Mouse (Mus musculus) heart, embryonic 14.5 days (tissue): ENCODE results near the gene Ctdsp2. TPM values are rescaled to one million over a fixed set of nuclear protein-coding genes. Genes with fewer than 3 reads are reported as not detected.
A peak's percentile ranks its signal among the peaks of the same experiment; 100 is the strongest.

Experiments used
- ATAC-seq: fragments of 200-750 bp; cut with Nextera tagmentation; 2 replicates; pipeline ENCODE4 v1.8.0; 2017; ENCODE audit warnings: low read depth, moderate TSS enrichment; ENCODE audit not compliant: insufficient number of reproducible peaks, insufficient read depth, low FRiP score
- H3K27ac ChIP-seq, 2 experiments: fragments of 200-500 bp in 1 of 2; fragments of 300-500 bp in 1 of 2; sonication (generic) in 1 of 2; replicated peaks in 1 of 2; 2 replicates each; pipeline ENCODE4 v1.5.1; 2012 to 2014; ENCODE audit warnings: low read depth in 2 of 2, low read length in 2 of 2, control low read depth in 1 of 2, mild to moderate bottlenecking in 1 of 2, mixed read lengths in 1 of 2; ENCODE audit not compliant: control insufficient read depth in 1 of 2, insufficient read depth in 1 of 2
- H3K27me3 ChIP-seq: fragments of 300-500 bp; sonication (generic); 2 replicates; pipeline ENCODE4 v1.6.1; 2014; ENCODE audit warnings: mild to moderate bottlenecking, low read length, control low read depth; ENCODE audit not compliant: control insufficient read depth, insufficient read depth
- H3K36me3 ChIP-seq: fragments of 300-500 bp; sonication (generic); 2 replicates; pipeline ENCODE4 v1.6.1; 2014; ENCODE audit warnings: mild to moderate bottlenecking, control low read depth, low read length, mixed read lengths; ENCODE audit not compliant: control insufficient read depth, insufficient read depth
- H3K4me1 ChIP-seq, 2 experiments: fragments of 200-500 bp in 1 of 2; fragments of 300-500 bp in 1 of 2; sonication (generic) in 1 of 2; 2 replicates each; pipeline ENCODE4 v1.6.1; 2012 to 2014; ENCODE audit warnings: low read length in 2 of 2, control low read depth in 1 of 2, mixed read lengths in 1 of 2; ENCODE audit not compliant: control insufficient read depth in 2 of 2, insufficient read depth in 2 of 2
- H3K4me2 ChIP-seq: fragments of 300-500 bp; sonication (generic); 2 replicates; pipeline ENCODE4 v1.6.1; 2014; ENCODE audit warnings: mild to moderate bottlenecking, low read length
- H3K4me3 ChIP-seq, 2 experiments: fragments of 200-500 bp in 1 of 2; fragments of 300-500 bp in 1 of 2; sonication (generic) in 1 of 2; 2 replicates each; pipeline ENCODE4 v1.5.1; 2012 to 2014; ENCODE audit warnings: low read length in 2 of 2, mild to moderate bottlenecking in 2 of 2, control low read depth in 1 of 2, low read depth in 1 of 2, moderate library complexity in 1 of 2; ENCODE audit not compliant: control insufficient read depth in 1 of 2, insufficient read depth in 1 of 2
- H3K9ac ChIP-seq: fragments of 300-500 bp; sonication (generic); 2 replicates; pipeline ENCODE4 v1.6.1; 2014; ENCODE audit warnings: mild to moderate bottlenecking, low read length
- H3K9me3 ChIP-seq: fragments of 300-500 bp; sonication (generic); 2 replicates; pipeline ENCODE4 v1.6.1; 2016; ENCODE audit warnings: low read length, control low read depth; ENCODE audit not compliant: control insufficient read depth
- WGBS: fragments of 180-500 bp; shearing (Covaris S2); extraction: QIAGEN DNeasy Blood & Tissue Kit; methylation state at CpG from one replicate; pipeline ENCODE4 v1.1.7; 2014; 5-methylcytosine and 5-hydroxymethylcytosine counted together
- polyA plus RNA-seq: library from polyadenylated mRNA; unstranded; fragments of >200 nt; fragmentation: Nextera tagmentation; extraction: Ambion mirVana; gene quantifications from 2 replicates; pipeline ENCODE4 v1.2.1, GENCODE M21; 2014

Gene Ctdsp2
- polyA plus RNA-seq, 1 experiment from 2014 or later = 64.4 TPM

- H3K4me1 ChIP-seq = peaks cover 39 to 48% of the 10 kb centered on the region in 2 experiments
- under 1% methylated on average over 50 of the region's 57 CpGs for WGBS
- no peak for ATAC-seq
Measured at GRCm38 (mm10) chr10:126979636-126980151, 1.2 kb downstream of the Ctdsp2 start.

GRCm38 (mm10) chr10:126980221-126980932 is 1.9 kb downstream of the Ctdsp2 start:
- peaks cover 45 to 55% of the 10 kb centered on the region in 2 experiments for H3K4me1 ChIP-seq

More at GRCm38 (mm10) chr10:126979636-126980151, 1.2 kb downstream of the Ctdsp2 start:
- Histone ChIP-seq H3K4me3 (peak overlapping the region; percentile 95 to 97), H3K27ac (peak overlapping the region; percentile 98 to 100), H3K9ac (peak overlapping the region; percentile 99), H3K9me3 (no peaks in the 10 kb centered on the region), H3K27me3 (no peaks in the 10 kb centered on the region), H3K36me3 (no peaks in the 10 kb centered on the region), H3K4me2 (peak overlapping the region; percentile 82)

DNA sequence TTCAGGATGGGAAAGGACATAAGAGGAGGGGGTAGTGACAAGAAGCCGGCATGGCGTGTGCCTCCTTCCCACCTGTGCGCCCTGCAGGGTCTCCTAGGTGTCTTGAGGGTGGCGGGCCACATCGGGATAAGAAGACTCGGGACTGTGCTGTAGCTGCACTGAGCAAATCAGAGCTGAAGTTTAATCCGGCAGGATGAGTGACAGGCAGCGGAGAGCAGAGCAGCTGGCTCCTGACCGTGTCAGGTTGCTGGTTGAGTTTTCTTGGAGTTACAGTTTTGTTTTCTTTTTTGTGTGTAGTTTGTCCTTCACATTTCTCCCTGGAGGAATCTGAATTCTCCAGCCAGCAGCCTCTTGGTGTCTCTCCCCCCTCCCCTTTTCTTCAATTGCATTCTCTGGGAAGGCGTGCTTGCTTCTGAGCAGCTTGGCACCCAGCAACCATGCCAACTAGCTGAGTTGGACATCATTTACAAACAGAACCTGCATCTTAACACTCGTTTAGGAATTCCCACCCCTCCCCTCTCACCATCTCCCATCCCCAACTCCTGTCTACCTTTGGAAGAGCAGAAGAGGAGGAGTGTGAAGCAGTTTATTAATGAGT is 2.5 kb downstream of the Ctdsp2 start:
- H3K27ac ChIP-seq = peak overlapping the region; percentile 92 to 100
- 3% methylated on average over 11 of the region's 11 CpGs for WGBS
- H3K4me3 ChIP-seq = peak overlapping the region; percentile 95 to 97
- peaks cover 51 to 61% of the 10 kb centered on the region in 2 experiments for H3K4me1 ChIP-seq
- peak overlapping the region; percentile 99 for H3K9ac ChIP-seq
- no peaks in the 10 kb centered on the region for H3K9me3 ChIP-seq
- no peak for ATAC-seq
- no peaks in the 10 kb centered on the region for H3K36me3 ChIP-seq
- H3K27me3 ChIP-seq = no peaks in the 10 kb centered on the region
- peak overlapping the region; percentile 82 for H3K4me2 ChIP-seq

More at GRCm38 (mm10) chr10:126980221-126980932, 1.9 kb downstream of the Ctdsp2 start:
- peak overlapping the region; percentile 82 for H3K4me2 ChIP-seq
- WGBS = 3% methylated on average over 16 of the region's 16 CpGs
- H3K27me3 ChIP-seq = no peaks in the 10 kb centered on the region
- H3K9me3 ChIP-seq = no peaks in the 10 kb centered on the region
- H3K36me3 ChIP-seq = no peaks in the 10 kb centered on the region
- H3K4me3 ChIP-seq = peak overlapping the region; percentile 95 to 97
- peak overlapping the region; percentile 92 to 100 for H3K27ac ChIP-seq
- ATAC-seq = no peak
- H3K9ac ChIP-seq = peak overlapping the region; percentile 99

DNA sequence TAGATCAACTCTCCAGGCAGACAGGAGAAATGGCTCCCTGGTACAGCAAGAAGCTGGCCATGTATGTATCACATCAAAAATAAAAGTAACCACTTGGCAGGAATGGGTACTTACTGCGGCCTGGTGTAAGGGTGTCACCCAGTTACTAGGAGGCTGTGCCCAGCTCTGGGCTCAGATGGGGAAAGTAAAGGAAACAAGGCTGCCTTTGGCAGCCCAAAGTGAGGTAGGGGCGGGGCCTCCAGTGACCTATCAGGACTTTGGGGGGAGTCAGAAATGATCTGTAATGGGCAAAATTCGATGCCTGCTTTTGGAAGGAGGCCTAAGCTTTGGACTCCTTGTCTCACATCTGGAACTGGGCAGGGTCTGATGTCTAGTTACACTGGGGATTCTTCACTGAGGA is 3.2 kb downstream of the Ctdsp2 start:
- Histone ChIP-seq H3K36me3 (no peaks in the 10 kb centered on the region), H3K27ac (peak overlapping the region in 1 of 2 experiments; percentile 100; a peak in 2 of 4 replicates), H3K27me3 (no peaks in the 10 kb centered on the region), H3K4me1 (peaks cover 57 to 68% of the 10 kb centered on the region in 2 experiments), H3K9me3 (no peaks in the 10 kb centered on the region), H3K9ac (peak overlapping the region; percentile 99), H3K4me2 (peak overlapping the region; percentile 82), H3K4me3 (peak overlapping the region in 1 of 2 experiments; percentile 95; a peak in 3 of 4 replicates)
- WGBS = 56% methylated on average over 3 of the region's 3 CpGs
- no peak for ATAC-seq

- WGBS = 21% methylated on average over 14 of the region's 14 CpGs
- no peak for ATAC-seq
- peaks cover 68 to 76% of the 10 kb centered on the region in 2 experiments for H3K4me1 ChIP-seq
Measured at GRCm38 (mm10) chr10:126983193-126983725, 4.7 kb downstream of the Ctdsp2 start.

DNA sequence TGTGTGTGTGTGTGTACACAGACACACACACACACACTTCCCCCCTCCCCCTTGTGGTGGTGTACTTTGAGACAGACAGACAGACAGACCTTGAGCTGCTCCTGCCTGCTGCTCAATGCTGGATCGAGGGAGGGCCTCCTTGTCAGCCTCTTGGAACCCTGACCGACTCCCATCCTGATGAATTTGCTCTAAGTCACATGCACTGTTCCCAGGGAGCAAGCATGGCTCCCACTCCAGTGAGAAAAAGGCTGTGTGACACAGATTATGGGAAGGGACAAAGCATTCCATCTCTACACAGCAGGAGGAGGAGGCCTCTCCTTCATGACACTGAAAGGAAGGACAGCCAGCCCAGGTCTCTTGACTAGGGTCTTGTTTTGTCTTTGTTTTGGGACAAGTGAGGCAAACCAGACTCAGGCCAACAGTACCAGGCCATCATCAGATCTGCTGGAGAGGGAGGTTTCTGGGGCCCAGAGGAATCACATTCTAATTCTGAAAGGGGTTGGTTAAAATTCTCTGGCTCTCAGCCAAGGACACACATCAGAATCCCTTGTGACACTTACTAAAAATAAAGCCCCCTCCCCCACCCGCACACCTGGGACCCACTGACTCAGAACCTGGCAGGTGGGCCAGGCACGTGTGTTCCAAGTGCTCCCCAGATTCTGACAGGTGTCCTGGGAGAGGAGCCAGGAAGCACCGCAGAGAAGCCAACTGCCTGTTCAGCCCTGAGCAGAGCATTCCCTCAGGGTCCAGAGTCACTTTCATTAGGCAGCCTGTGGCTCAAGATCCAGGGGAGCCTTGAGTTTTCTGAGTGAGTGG is 5.9 kb downstream of the Ctdsp2 start:
- WGBS = 6% methylated on average over 5 of the region's 5 CpGs
- no peak for ATAC-seq
- peak overlapping the region in 1 of 2 experiments; percentile 95; a peak in 1 of 4 replicates for H3K4me3 ChIP-seq

More at GRCm38 (mm10) chr10:126983193-126983725, 4.7 kb downstream of the Ctdsp2 start:
- H3K9me3 ChIP-seq = no peaks in the 10 kb centered on the region
- H3K36me3 ChIP-seq = no peaks in the 10 kb centered on the region
- peak overlapping the region; percentile 99 for H3K9ac ChIP-seq
- no peaks in the 10 kb centered on the region for H3K27me3 ChIP-seq
- peak overlapping the region; percentile 8 to 95 for H3K4me3 ChIP-seq
- peak overlapping the region; percentile 82 for H3K4me2 ChIP-seq
- peak overlapping the region; percentile 81 to 84 for H3K27ac ChIP-seq

GRCm38 (mm10) chr10:126985127-126985526 is 6.6 kb downstream of the Ctdsp2 start:
- no peaks in the 10 kb centered on the region for H3K9me3 ChIP-seq
- peak overlapping the region; percentile 32 to 84; a peak in 3 of 4 replicates for H3K27ac ChIP-seq
- ATAC-seq = no peak
- H3K4me3 ChIP-seq = no peak overlapping the region
- H3K36me3 ChIP-seq = no peaks in the 10 kb centered on the region
- H3K9ac ChIP-seq = peak overlapping the region; percentile 99
- H3K27me3 ChIP-seq = no peaks in the 10 kb centered on the region
- peaks cover 80 to 93% of the 10 kb centered on the region in 2 experiments for H3K4me1 ChIP-seq
- WGBS = 70% methylated on average over 4 of the region's 4 CpGs
- H3K4me2 ChIP-seq = peak overlapping the region; percentile 82

More for the DNA sequence above, 5.9 kb downstream of the Ctdsp2 start:
- H3K4me1 ChIP-seq = peaks cover 78 to 88% of the 10 kb centered on the region in 2 experiments
- H3K4me2 ChIP-seq = peak overlapping the region; percentile 82
- peak overlapping the region; percentile 81 to 84 for H3K27ac ChIP-seq
- no peaks in the 10 kb centered on the region for H3K9me3 ChIP-seq
- H3K36me3 ChIP-seq = no peaks in the 10 kb centered on the region
- H3K27me3 ChIP-seq = no peaks in the 10 kb centered on the region
- peak overlapping the region; percentile 99 for H3K9ac ChIP-seq
